Mouse (Mus musculus): ENCODE data around the gene Phrf1.

DNA sequence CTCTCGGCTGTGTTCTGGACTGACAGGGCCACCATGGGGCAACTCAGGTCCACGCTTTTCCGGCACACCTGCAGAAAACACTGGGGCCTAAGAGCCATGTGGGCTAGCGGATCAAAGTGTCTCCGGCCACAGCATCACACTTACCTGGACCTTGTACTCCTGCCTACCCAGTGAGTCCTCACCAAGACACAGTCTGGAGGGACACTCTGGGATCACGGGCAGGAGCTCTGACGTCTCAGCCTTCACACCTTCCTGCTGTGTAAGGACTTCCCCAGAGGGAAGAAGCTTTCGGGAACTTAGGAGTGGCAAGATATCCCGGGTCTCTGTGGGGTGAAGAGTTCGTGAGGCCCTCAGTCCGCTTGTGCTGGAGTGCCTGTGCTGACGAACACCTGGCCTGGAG is 18.4 kb upstream of the Phrf1 start:
- no peak for TF ChIP-seq POLR2A (IDR thresholded peaks at IDR 0.05; ENCODE audit: borderline replicate concordance, extremely low read depth, low read depth, low read length)
- no peak for TF ChIP-seq CTCF (IDR thresholded peaks at IDR 0.05; ENCODE audit: insufficient read depth, low read length)
